Mouse (Mus musculus): ENCODE results near the gene Ccnb3. TPM values are rescaled to one million over a fixed set of nuclear protein-coding genes. Genes with fewer than 3 reads are reported as not detected.

Ccnb3 gene
- total and polyA plus RNA-seq, 3 experiments, result not detected

Other genes starting within 250 kb of the Ccnb3 start
- gene Akap4, start 25.9 kb upstream of the Ccnb3 start, total RNA-seq (2012; rRNA removed), result not detected in 2 replicates
- gene Akap4, start 25.9 kb upstream of the Ccnb3 start, total RNA-seq (2014; rRNA removed), result not detected in 2 replicates
- gene Akap4, start 25.9 kb upstream of the Ccnb3 start, polyA plus RNA-seq (2012; ENCODE audit: insufficient read length, low read depth), result not detected in 2 replicates

Measured in CH12.LX (cell line).